In the genomic region with DNA sequence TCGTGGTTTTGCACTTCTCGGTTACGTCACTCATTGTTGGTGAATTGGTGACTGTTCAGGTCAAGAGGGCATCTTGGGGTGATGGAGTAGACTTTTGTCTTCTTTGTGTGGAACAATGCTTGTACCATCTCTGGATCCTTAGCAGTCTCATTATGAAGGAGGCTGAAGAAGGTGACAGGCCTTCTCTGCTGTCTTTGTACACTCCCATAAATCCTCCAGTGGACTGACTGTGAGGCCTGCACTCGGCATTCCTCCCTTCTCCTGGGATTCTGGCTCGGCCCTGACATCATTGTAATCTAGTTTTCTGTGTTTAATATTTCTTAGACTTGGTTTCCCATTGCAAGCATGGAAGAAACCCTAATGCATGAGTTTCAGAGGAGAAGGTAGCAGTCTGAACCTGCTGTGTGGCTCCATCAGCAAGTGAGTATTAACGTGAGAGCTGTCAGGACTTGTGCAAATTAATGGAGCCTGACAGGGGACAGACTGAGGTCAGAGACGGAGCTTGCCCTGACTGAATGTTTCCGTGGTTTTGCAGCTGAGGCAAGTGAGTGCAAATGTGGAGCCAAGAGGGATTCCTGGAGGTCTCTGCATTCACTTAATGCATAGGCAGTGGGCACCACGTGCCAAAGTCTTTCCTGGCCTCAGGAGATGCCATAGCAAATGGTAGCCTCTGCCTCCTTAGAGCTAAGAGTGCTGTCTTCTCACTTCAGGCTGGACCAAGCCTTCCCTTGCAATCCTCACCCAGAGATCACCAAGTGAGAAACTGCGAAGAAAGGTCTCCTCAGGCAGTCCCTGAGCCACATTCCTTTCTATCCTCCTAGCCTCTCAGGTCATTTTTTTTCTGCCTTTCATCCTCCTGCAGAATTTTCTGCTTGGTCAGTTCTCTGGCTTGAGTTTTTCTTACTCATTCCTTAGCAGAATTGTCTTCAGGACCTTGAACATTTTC, we compare ENCODE assay signal across 14 mouse cellular contexts.
DNase-seq lines count a peak whose midpoint lies in the region; ATAC-seq and TF ChIP-seq lines count a peak whose summit lies in the region.
"Had no signal": no experiment of that assay in that cellular context is flagged by ENCODE, and none has a peak within 500 bp of the region (broad histone marks: within the 10 kb centered on the region; RNA-seq: fewer than 3 reads in every experiment).

No protein-coding gene starts in this region.

- no peaks in the 10 kb centered on the region for H3K9me3 ChIP-seq in heart, embryonic 13.5 days
- no peaks in the 10 kb centered on the region for H3K9me3 ChIP-seq in heart, embryonic 10.5 days
- no peaks in the 10 kb centered on the region for H3K9me3 ChIP-seq in hindbrain, embryonic 14.5 days (ENCODE audit: control insufficient read depth, low read length)
- H3K9me3 ChIP-seq: heart, embryonic 15.5 days; liver, embryonic 12.5 days had no signal

- CTCF ChIA-PET in Patski (lab: Charles Lee): no interaction called here

- 49% methylated on average over 10 of the region's 10 CpGs for WGBS in heart, embryonic 13.5 days
- 56% methylated on average over 10 of the region's 10 CpGs for WGBS in heart, embryonic 10.5 days
- 35% methylated on average over 10 of the region's 10 CpGs for WGBS in hindbrain, embryonic 14.5 days

- no peak overlapping the region for H3K4me2 ChIP-seq in heart, embryonic 13.5 days
- H3K4me2 ChIP-seq in hindbrain, embryonic 14.5 days (replicated peaks): no peak overlapping the region
- H3K4me2 ChIP-seq: heart, embryonic 15.5 days; liver, embryonic 12.5 days had no signal

- DNase-seq in heart, embryonic 10.5 days (ENCODE audit: low spot score): no peak
- DNase-seq in Patski (ENCODE audit: low read depth, low spot score): no peak
- DNase-seq in hindbrain, embryonic 14.5 days (ENCODE audit: low spot score): no peak
- peak; percentile 20 to 38 for DNase-seq in kidney, postnatal 4 days
- no peak for DNase-seq in frontal cortex, adult 2 months (ENCODE audit: extremely low spot score in 1 of 2, low spot score in 1 of 2)
- DNase-seq in cerebellum, postnatal 36 days: no peak
- no peak for DNase-seq in layer of hippocampus, adult 11-12 months (ENCODE audit: low spot score)
- DNase-seq: cerebellum, adult 11-12 months; gastrocnemius, postnatal 25 days; right cerebral cortex, adult 18-20 months had no signal

- H3K4me3 ChIP-seq in heart, embryonic 13.5 days: no peak overlapping the region
- H3K4me3 ChIP-seq in heart, embryonic 10.5 days: no peak overlapping the region
- H3K4me3 ChIP-seq in hindbrain, embryonic 14.5 days (replicated peaks; ENCODE audit: low read length): no peak overlapping the region
- H3K4me3 ChIP-seq: heart, embryonic 15.5 days; layer of hippocampus, adult 2 months; liver, embryonic 12.5 days had no signal

- in situ Hi-C loops in Patski (cut with MboI; ENCODE audit: low pct_unique_long_range_greater_than_20kb): no loop called here

- peaks cover 5% of the 10 kb centered on the region; the same call in 1 of the 2 replicates for H3K36me3 ChIP-seq in heart, embryonic 13.5 days
- H3K36me3 ChIP-seq in heart, embryonic 10.5 days: peaks cover 18% of the 10 kb centered on the region
- 0 out of 2 replicates have a peak, but pooled peaks cover 2% of the 10 kb centered on the region for H3K36me3 ChIP-seq in hindbrain, embryonic 14.5 days (replicated peaks; ENCODE audit: control insufficient read depth, insufficient read depth)
- H3K36me3 ChIP-seq: heart, embryonic 15.5 days; liver, embryonic 12.5 days had no signal

- no peak for ATAC-seq in heart, embryonic 13.5 days (ENCODE audit: extremely low read depth, insufficient number of reproducible peaks, low FRiP score, low TSS enrichment)
- peak; percentile 84 for ATAC-seq in Patski
- no peak for ATAC-seq in hindbrain, embryonic 14.5 days (ENCODE audit: low FRiP score)
- ATAC-seq: liver, embryonic 12.5 days had no signal

- H3K27me3 ChIP-seq in heart, embryonic 13.5 days (replicated peaks): no peaks in the 10 kb centered on the region
- no peaks in the 10 kb centered on the region for H3K27me3 ChIP-seq in heart, embryonic 10.5 days (ENCODE audit: insufficient read depth, poor library complexity, severe bottlenecking)
- no peaks in the 10 kb centered on the region for H3K27me3 ChIP-seq in Patski
- H3K27me3 ChIP-seq in hindbrain, embryonic 14.5 days (ENCODE audit: control insufficient read depth, insufficient read depth, low read length): no peaks in the 10 kb centered on the region
- H3K27me3 ChIP-seq: heart, embryonic 15.5 days; liver, embryonic 12.5 days had no signal

- no peak overlapping the region for H3K9ac ChIP-seq in heart, embryonic 13.5 days
- H3K9ac ChIP-seq in hindbrain, embryonic 14.5 days: no peak overlapping the region
- H3K9ac ChIP-seq: heart, embryonic 15.5 days; liver, embryonic 12.5 days had no signal

- POLR2A ChIA-PET in Patski (lab: Charles Lee): no interaction called here

- H3K4me1 ChIP-seq in heart, embryonic 13.5 days: peaks cover 21% of the 10 kb centered on the region
- peaks cover 16% of the 10 kb centered on the region for H3K4me1 ChIP-seq in heart, embryonic 10.5 days
- H3K4me1 ChIP-seq in hindbrain, embryonic 14.5 days (replicated peaks; ENCODE audit: control insufficient read depth, insufficient read depth, low read length): peaks cover 4% of the 10 kb centered on the region; the same call in 1 of the 2 replicates
- H3K4me1 ChIP-seq: liver, embryonic 12.5 days had no signal

- TF ChIP-seq CTCF in Patski (IDR thresholded peaks at IDR 0.05): no peak

- H3K27ac ChIP-seq in heart, embryonic 13.5 days (replicated peaks): 0 out of 2 replicates have a peak overlapping the region, but pooled peaks have one; percentile 26
- no peak overlapping the region for H3K27ac ChIP-seq in heart, embryonic 10.5 days
- peak overlapping the region; percentile 20; the same call in 1 of the 2 replicates for H3K27ac ChIP-seq in hindbrain, embryonic 14.5 days
- H3K27ac ChIP-seq: heart, embryonic 15.5 days; layer of hippocampus, adult 2 months; liver, embryonic 12.5 days had no signal

Comparison
In these comparisons a context has a peak if more than half of its experiments do, and no peak if none do; other contexts are left out.
1. DNase-seq: peak in kidney, postnatal 4 days (2 of 2); none in heart, embryonic 10.5 days (single experiment), Patski (single experiment), hindbrain, embryonic 14.5 days (single experiment), frontal cortex, adult 2 months (0 of 2), cerebellum, postnatal 36 days (0 of 2) and layer of hippocampus, adult 11-12 months (single experiment).